Mouse (Mus musculus) midbrain, embryonic 11.5 days (tissue): ENCODE measurements around the gene Vegfa. TPM values are rescaled to one million over a fixed set of nuclear protein-coding genes. Genes with fewer than 3 reads are reported as not detected.

Source experiments
- ATAC-seq: fragments of 200-750 bp; cut with Nextera tagmentation; 2 replicates; pipeline ENCODE4 v1.8.0; 2017; ENCODE audit warnings: moderate TSS enrichment, moderate library complexity; ENCODE audit not compliant: low FRiP score
- DNase-seq: peaks from one replicate; pipeline ENCODE4 v3.0.0; 2015; ENCODE audit warnings: low spot score; ENCODE audit errors: missing footprints
- H3K27ac ChIP-seq: fragments of 300-500 bp; sonication (generic); 2 replicates; pipeline ENCODE4 v1.5.1; 2014; ENCODE audit warnings: low read depth, low read length
- H3K27me3 ChIP-seq: fragments of 300-500 bp; sonication (generic); 2 replicates; pipeline ENCODE4 v1.6.1; 2014; ENCODE audit warnings: mild to moderate bottlenecking, low read length, moderate library complexity, mixed read lengths; ENCODE audit not compliant: control insufficient read depth, insufficient read depth
- H3K36me3 ChIP-seq: fragments of 300-500 bp; sonication (generic); 2 replicates; pipeline ENCODE4 v1.6.1; 2014; ENCODE audit warnings: mild to moderate bottlenecking, low read length, moderate library complexity, mixed read lengths; ENCODE audit not compliant: control insufficient read depth, insufficient read depth
- H3K4me1 ChIP-seq: fragments of 300-500 bp; sonication (generic); 2 replicates; pipeline ENCODE4 v1.6.1; 2014; ENCODE audit warnings: low read length; ENCODE audit not compliant: control insufficient read depth, insufficient read depth
- H3K4me2 ChIP-seq: fragments of 300-500 bp; sonication (generic); 2 replicates; pipeline ENCODE4 v1.6.1; 2014; ENCODE audit warnings: mild to moderate bottlenecking, moderate library complexity
- H3K4me3 ChIP-seq: fragments of 300-500 bp; sonication (generic); 2 replicates; pipeline ENCODE4 v1.5.1; 2014; ENCODE audit warnings: low read depth, low read length
- H3K9ac ChIP-seq: fragments of 300-500 bp; sonication (generic); 2 replicates; pipeline ENCODE4 v1.6.1; 2014; ENCODE audit warnings: low read length
- H3K9me3 ChIP-seq: fragments of 300-500 bp; sonication (generic); 2 replicates; pipeline ENCODE4 v1.6.1; 2016; ENCODE audit warnings: low read length; ENCODE audit not compliant: control insufficient read depth
- WGBS: fragments of 180-500 bp; shearing (Covaris S2); extraction: QIAGEN DNeasy Blood & Tissue Kit; methylation state at CpG from one replicate; pipeline ENCODE4 v1.1.7; 2014; 5-methylcytosine and 5-hydroxymethylcytosine counted together
- polyA plus RNA-seq: library from polyadenylated mRNA; unstranded; fragments of >200 nt; fragmentation: Nextera tagmentation; extraction: Ambion mirVana; gene quantifications from 2 replicates; pipeline ENCODE4 v1.2.1, GENCODE M21; 2014

Gene Vegfa
- polyA plus RNA-seq, 1 experiment from 2014 or later, result 2.9 TPM

GRCm38 (mm10) chr17:46025207-46025606 is 7.0 kb downstream of the Vegfa start:
- no peak overlapping the region for H3K9ac ChIP-seq
- no peak overlapping the region for H3K4me2 ChIP-seq
- peaks cover 33% of the 10 kb centered on the region for H3K4me1 ChIP-seq
- H3K9me3 ChIP-seq, result no peaks in the 10 kb centered on the region
- no peak overlapping the region for H3K27ac ChIP-seq
- no peaks in the 10 kb centered on the region for H3K27me3 ChIP-seq
- peaks cover 25% of the 10 kb centered on the region for H3K36me3 ChIP-seq
- 91% methylated on average over 15 of the region's 15 CpGs for WGBS
- no peak for ATAC-seq
- H3K4me3 ChIP-seq, result no peak overlapping the region
- no peak for DNase-seq

- DNase-seq (no peak), ATAC-seq (no peak)
- peaks cover 26% of the 10 kb centered on the region for H3K4me1 ChIP-seq
- no peak overlapping the region for H3K4me2 ChIP-seq
- H3K27me3 ChIP-seq, result no peaks in the 10 kb centered on the region
- no peaks in the 10 kb centered on the region for H3K9me3 ChIP-seq
- H3K36me3 ChIP-seq, result peaks cover 32% of the 10 kb centered on the region
- no peak overlapping the region for H3K4me3 ChIP-seq
- H3K27ac ChIP-seq, result no peak overlapping the region
- no peak overlapping the region for H3K9ac ChIP-seq
- 90% methylated on average over 5 of the region's 5 CpGs for WGBS
Observed at GRCm38 (mm10) chr17:46024192-46024591, 8.0 kb downstream of the Vegfa start.

- DNase-seq (no peak), ATAC-seq (no peak)
- H3K27ac ChIP-seq, result no peak overlapping the region
- H3K4me1 ChIP-seq, result peaks cover 20% of the 10 kb centered on the region
- no peaks in the 10 kb centered on the region for H3K27me3 ChIP-seq
- WGBS, result 91% methylated on average over 8 of the region's 8 CpGs
- no peaks in the 10 kb centered on the region for H3K9me3 ChIP-seq
- no peak overlapping the region for H3K9ac ChIP-seq
- H3K36me3 ChIP-seq, result peaks cover 35% of the 10 kb centered on the region
- H3K4me3 ChIP-seq, result no peak overlapping the region
- H3K4me2 ChIP-seq, result no peak overlapping the region
Observed at GRCm38 (mm10) chr17:46023572-46023971, 8.6 kb downstream of the Vegfa start.

- 85% methylated on average over 6 of the region's 6 CpGs for WGBS
- DNase-seq, result no peak
- Histone ChIP-seq H3K9ac (no peak overlapping the region), H3K4me3 (no peak overlapping the region), H3K27ac (no peak overlapping the region), H3K36me3 (peaks cover 40% of the 10 kb centered on the region), H3K9me3 (no peaks in the 10 kb centered on the region), H3K4me2 (no peak overlapping the region), H3K4me1 (peaks cover 14% of the 10 kb centered on the region), H3K27me3 (no peaks in the 10 kb centered on the region)
- no peak for ATAC-seq
Observed at GRCm38 (mm10) chr17:46022934-46023333, 9.2 kb downstream of the Vegfa start.

- Histone ChIP-seq H3K4me3 (no peak overlapping the region), H3K27me3 (no peaks in the 10 kb centered on the region), H3K36me3 (peaks cover 44% of the 10 kb centered on the region), H3K9me3 (no peaks in the 10 kb centered on the region), H3K4me2 (no peak overlapping the region), H3K4me1 (peaks cover 9% of the 10 kb centered on the region), H3K9ac (no peak overlapping the region), H3K27ac (no peak overlapping the region)
- DNase-seq, result no peak
- ATAC-seq, result no peak
- WGBS, result 81% methylated on average over 4 of the region's 4 CpGs
Observed at GRCm38 (mm10) chr17:46022427-46022826, 9.7 kb downstream of the Vegfa start.

- Histone ChIP-seq H3K4me1 (peaks cover 4% of the 10 kb centered on the region; the same call in 1 of the 2 replicates), H3K27ac (no peak overlapping the region), H3K9ac (no peak overlapping the region), H3K36me3 (peaks cover 44% of the 10 kb centered on the region), H3K27me3 (no peaks in the 10 kb centered on the region), H3K4me3 (no peak overlapping the region), H3K4me2 (no peak overlapping the region), H3K9me3 (no peaks in the 10 kb centered on the region)
- DNase-seq, result no peak
- ATAC-seq, result no peak
- 97% methylated on average over 9 of the region's 9 CpGs for WGBS
Observed at GRCm38 (mm10) chr17:46021760-46022159, 10.4 kb downstream of the Vegfa start.

- H3K36me3 ChIP-seq, result peaks cover 47% of the 10 kb centered on the region
- no peaks in the 10 kb centered on the region for H3K9me3 ChIP-seq
- 97% methylated on average over 7 of the region's 7 CpGs for WGBS
- H3K27ac ChIP-seq, result no peak overlapping the region
- no peak for ATAC-seq
- H3K27me3 ChIP-seq, result no peaks in the 10 kb centered on the region
- H3K4me1 ChIP-seq, result no peaks in the 10 kb centered on the region
- no peak overlapping the region for H3K4me3 ChIP-seq
- H3K9ac ChIP-seq, result no peak overlapping the region
- no peak for DNase-seq
- H3K4me2 ChIP-seq, result no peak overlapping the region
Observed at GRCm38 (mm10) chr17:46021173-46021572, 11.0 kb downstream of the Vegfa start.

- Histone ChIP-seq H3K27me3 (no peaks in the 10 kb centered on the region), H3K4me1 (no peaks in the 10 kb centered on the region), H3K4me2 (no peak overlapping the region), H3K36me3 (peaks cover 47% of the 10 kb centered on the region), H3K9ac (no peak overlapping the region), H3K4me3 (no peak overlapping the region), H3K27ac (no peak overlapping the region; the same call in 1 of the 2 replicates), H3K9me3 (no peaks in the 10 kb centered on the region)
- no peak for ATAC-seq
- 88% methylated on average over 7 of the region's 7 CpGs for WGBS
- DNase-seq, result no peak
Observed at GRCm38 (mm10) chr17:46020579-46020978, 11.6 kb downstream of the Vegfa start.

GRCm38 (mm10) chr17:46018736-46019004 is 13.5 kb downstream of the Vegfa start:
- 91% methylated on average over 10 of the region's 10 CpGs for WGBS
- DNase-seq, result no peak
- Histone ChIP-seq H3K27me3 (no peaks in the 10 kb centered on the region), H3K9ac (no peak overlapping the region), H3K4me1 (no peaks in the 10 kb centered on the region), H3K36me3 (peaks cover 43% of the 10 kb centered on the region), H3K9me3 (no peaks in the 10 kb centered on the region), H3K4me3 (no peak overlapping the region), H3K4me2 (no peak overlapping the region), H3K27ac (no peak overlapping the region)
- ATAC-seq, result no peak
